In the genomic region with DNA sequence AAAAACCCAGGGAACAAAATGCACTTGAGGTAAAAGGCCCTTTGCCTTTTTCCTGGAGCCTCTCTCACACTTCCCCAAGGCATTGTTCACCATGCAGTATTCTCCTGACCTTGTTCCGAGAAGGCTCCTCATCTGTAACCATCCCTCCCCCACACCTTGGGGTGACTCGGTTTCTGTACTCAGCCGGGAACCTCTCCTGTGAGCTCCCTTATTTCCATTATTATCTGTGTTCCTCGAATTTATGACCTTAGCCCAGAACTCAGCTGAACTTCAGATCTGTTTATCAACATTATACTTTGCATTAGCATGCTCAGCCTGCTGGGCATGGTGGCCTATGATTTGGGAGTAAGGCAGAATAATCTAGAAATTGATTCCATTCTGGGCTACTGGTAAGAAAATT, we compare ENCODE assay signal across 33 mouse cellular contexts. TPM values are rescaled to one million over a fixed set of nuclear protein-coding genes. Genes with fewer than 3 reads are reported as not detected.
"Had no signal": no experiment of that assay in that cellular context is flagged by ENCODE, and none has a peak within 500 bp of the region (broad histone marks: within the 10 kb centered on the region; RNA-seq: fewer than 3 reads in every experiment).

No protein-coding gene starts in this region.

- H3K9me3 ChIP-seq: embryonic facial prominence, embryonic 10.5 days; embryonic facial prominence, embryonic 12.5 days; embryonic facial prominence, embryonic 13.5 days; embryonic facial prominence, embryonic 15.5 days; forebrain, embryonic 10.5 days; forebrain, embryonic 12.5 days; forebrain, embryonic 13.5 days; forebrain, embryonic 15.5 days had no signal

- DNase-seq: cerebellum, adult 2 months; cerebellum, adult 8-10 months; cerebellum, adult 9-10 months; cerebellum, adult 9-11 months; cerebellum, postnatal 10 days; cerebellum, postnatal 14 days; cerebellum, postnatal 25 days; cerebellum, postnatal 36 days; embryo, embryonic 11 days; forebrain, postnatal 0 days; gastrocnemius, adult 2 months; gastrocnemius, postnatal 10 days; gastrocnemius, postnatal 14 days; gastrocnemius, postnatal 25 days; gastrocnemius, postnatal 36 days; heart, adult 2 months had no signal

- H3K9ac ChIP-seq: embryonic facial prominence, embryonic 12.5 days; embryonic facial prominence, embryonic 13.5 days; embryonic facial prominence, embryonic 15.5 days; forebrain, embryonic 12.5 days; forebrain, embryonic 13.5 days; forebrain, embryonic 15.5 days; forebrain, postnatal 0 days had no signal

- H3K27me3 ChIP-seq: embryonic facial prominence, embryonic 12.5 days; embryonic facial prominence, embryonic 13.5 days; embryonic facial prominence, embryonic 15.5 days; forebrain, embryonic 13.5 days; forebrain, embryonic 15.5 days had no signal

- H3K27ac ChIP-seq: embryonic facial prominence, embryonic 10.5 days; embryonic facial prominence, embryonic 12.5 days; embryonic facial prominence, embryonic 13.5 days; embryonic facial prominence, embryonic 15.5 days; forebrain, embryonic 10.5 days; forebrain, embryonic 12.5 days; forebrain, embryonic 13.5 days; forebrain, embryonic 15.5 days; gastrocnemius, adult 2 months; heart, adult 2 months had no signal

- ATAC-seq: forebrain, embryonic 13.5 days; forebrain, embryonic 14.5 days; forebrain, embryonic 15.5 days; forebrain, embryonic 16.5 days; forebrain, postnatal 0 days had no signal

- H3K4me1 ChIP-seq: embryonic facial prominence, embryonic 10.5 days; embryonic facial prominence, embryonic 12.5 days; embryonic facial prominence, embryonic 13.5 days; embryonic facial prominence, embryonic 15.5 days; forebrain, embryonic 10.5 days; forebrain, embryonic 12.5 days; forebrain, embryonic 13.5 days; forebrain, embryonic 15.5 days had no signal

- H3K4me3 ChIP-seq: embryonic facial prominence, embryonic 10.5 days; embryonic facial prominence, embryonic 12.5 days; embryonic facial prominence, embryonic 13.5 days; embryonic facial prominence, embryonic 15.5 days; erythroblast, embryonic 14.5 days; forebrain, embryonic 10.5 days; forebrain, embryonic 12.5 days; forebrain, embryonic 13.5 days; forebrain, embryonic 15.5 days; gastrocnemius, adult 2 months; heart, adult 2 months had no signal

- H3K36me3 ChIP-seq: embryonic facial prominence, embryonic 10.5 days; embryonic facial prominence, embryonic 12.5 days; embryonic facial prominence, embryonic 13.5 days; embryonic facial prominence, embryonic 15.5 days; forebrain, embryonic 10.5 days; forebrain, embryonic 12.5 days; forebrain, embryonic 15.5 days had no signal

- H3K4me2 ChIP-seq: embryonic facial prominence, embryonic 12.5 days; embryonic facial prominence, embryonic 13.5 days; embryonic facial prominence, embryonic 15.5 days; forebrain, embryonic 12.5 days; forebrain, embryonic 13.5 days; forebrain, embryonic 15.5 days had no signal

RNA-seq across cellular contexts. Expression of gene B3gnt6, which starts 3.7 kb away (rescaled TPM):
- total RNA-seq: gastrocnemius, adult 18-20 months; gastrocnemius, adult 2 months; gastrocnemius, adult 8-10 months; gastrocnemius, postnatal 10 days; gastrocnemius, postnatal 14 days; gastrocnemius, postnatal 25 days; gastrocnemius, postnatal 36 days; gastrocnemius, postnatal 4 days; heart, adult 2 months; heart, adult 8-10 months had no signal
- polyA plus RNA-seq: embryonic facial prominence, embryonic 10.5 days; embryonic facial prominence, embryonic 11.5 days; embryonic facial prominence, embryonic 12.5 days; embryonic facial prominence, embryonic 13.5 days; embryonic facial prominence, embryonic 15.5 days; erythroblast, embryonic 14.5 days; forebrain, embryonic 10.5 days; forebrain, embryonic 11.5 days had no signal

RNA-seq across cellular contexts. Expression of gene Omp, which starts 57.6 kb away (rescaled TPM):
- total RNA-seq: gastrocnemius, adult 8-10 months had no signal
- polyA plus RNA-seq: embryonic facial prominence, embryonic 10.5 days; forebrain, embryonic 11.5 days had no signal
